Comparison of ENCODE assay signal across 8 mouse cellular contexts in genomic region chr5:29568848-29569377, GRCm38 (mm10). TPM values are rescaled to one million over a fixed set of nuclear protein-coding genes. Genes with fewer than 3 reads are reported as not detected.
DNase-seq lines count a peak whose midpoint lies in the region; ATAC-seq lines count a peak whose summit lies in the region.

TSS of gene Ube3c (plus strand) at chr5:29569242.

- peak; percentile 95 for ATAC-seq in megakaryocyte progenitor cell, adult 5-6 weeks (replicated peaks; ENCODE audit: poor library complexity)

- peak; percentile 96 for DNase-seq in adipocyte (ENCODE audit: low spot score)
- DNase-seq in embryo, embryonic 10 days (ENCODE audit: low spot score) = peak; percentile 99
- DNase-seq in gastrocnemius, postnatal 10 days = peak; percentile 97
- DNase-seq in induced T-regulatory cell, adult 2 months (ENCODE audit: low read depth) = peak; percentile 97
- DNase-seq in left cerebral cortex, adult 9 months (ENCODE audit: low spot score in 2 of 2) = peak; percentile 97 to 99
- DNase-seq in right cerebral cortex, postnatal 14 days = peak; percentile 99
- peak; percentile 95 to 98 for DNase-seq in urinary bladder, postnatal 36 days (ENCODE audit: low spot score in 2 of 2)

RNA-seq across cellular contexts. Expression of gene Ube3c, which starts in this region (rescaled TPM):
- total RNA-seq in gastrocnemius, postnatal 10 days (2021) = 10 to 100 TPM; 32.7 to 35.0 TPM
- total RNA-seq in megakaryocyte progenitor cell, adult 5-6 weeks (2015) = 26.3 and 28.3 TPM in 2 replicates
- total RNA-seq in megakaryocyte progenitor cell, adult 5-6 weeks (2017) = 27.2 and 33.3 TPM in 2 replicates

Comparison
In these comparisons a context has a peak if more than half of its experiments do, and no peak if none do; other contexts are left out.
1. Peak in every context shown above with its lines: DNase-seq and ATAC-seq.